Mouse (Mus musculus) neural tube, embryonic 13.5 days (tissue): ENCODE measurements around the gene Spats2. TPM values are rescaled to one million over a fixed set of nuclear protein-coding genes. Genes with fewer than 3 reads are reported as not detected.
A peak's percentile ranks its signal among the peaks of the same experiment; 100 is the strongest.
"Not testable (repeated sequence)": the region's sequence is repeated elsewhere in the genome, so short reads cannot be mapped to it uniquely, and the experiment has no call there.

Experiments
- ATAC-seq: fragments of 200-750 bp; cut with Nextera tagmentation; 2 replicates; pipeline ENCODE4 v1.8.0; 2017; ENCODE audit warnings: low read depth, mild to moderate bottlenecking, moderate TSS enrichment, moderate library complexity
- H3K27ac ChIP-seq: fragments of 300-500 bp; sonication (generic); replicated peaks from 2 replicates; pipeline ENCODE4 v1.5.1; 2015; ENCODE audit warnings: moderate library complexity, mild to moderate bottlenecking, inconsistent platforms
- H3K27me3 ChIP-seq: fragments of 300-500 bp; sonication (generic); 2 replicates; pipeline ENCODE4 v1.6.1; 2015; ENCODE audit warnings: mild to moderate bottlenecking, inconsistent platforms
- H3K36me3 ChIP-seq: fragments of 300-500 bp; sonication (generic); 2 replicates; pipeline ENCODE4 v1.6.1; 2015; ENCODE audit warnings: mild to moderate bottlenecking, inconsistent platforms
- H3K4me1 ChIP-seq: fragments of 300-500 bp; sonication (generic); replicated peaks from 2 replicates; pipeline ENCODE4 v1.6.1; 2015; ENCODE audit warnings: inconsistent platforms
- H3K4me2 ChIP-seq: fragments of 300-500 bp; sonication (generic); 2 replicates; pipeline ENCODE4 v1.6.1; 2015; ENCODE audit warnings: inconsistent platforms, mild to moderate bottlenecking, moderate library complexity
- H3K4me3 ChIP-seq: fragments of 300-500 bp; sonication (generic); 2 replicates; pipeline ENCODE4 v1.5.1; 2015; ENCODE audit warnings: mild to moderate bottlenecking, inconsistent platforms
- H3K9ac ChIP-seq: fragments of 300-500 bp; sonication (generic); 2 replicates; pipeline ENCODE4 v1.6.1; 2015; ENCODE audit warnings: moderate library complexity, mild to moderate bottlenecking, inconsistent platforms
- H3K9me3 ChIP-seq: fragments of 300-500 bp; sonication (generic); 2 replicates; pipeline ENCODE4 v1.6.1; 2016; ENCODE audit warnings: inconsistent platforms
- WGBS: fragments of 180-500 bp; shearing (Covaris S2); methylation state at CpG from one replicate; pipeline ENCODE4 v1.1.7; 2015; 5-methylcytosine and 5-hydroxymethylcytosine counted together
- polyA plus RNA-seq: library from polyadenylated mRNA; unstranded; fragments of >200 nt; fragmentation: Nextera tagmentation; extraction: Ambion mirVana; gene quantifications from 2 replicates; pipeline ENCODE4 v1.2.1, GENCODE M21; 2015

Gene Spats2
- 44.4 and 48.9 TPM in 2 replicates for polyA plus RNA-seq

GRCm38 (mm10) chr15:99125711-99126080 is at the start of gene Spats2:
TSS of gene Spats2 (plus strand) at chr15:99125916.
- no peaks in the 10 kb centered on the region for H3K9me3 ChIP-seq
- peaks cover 41% of the 10 kb centered on the region for H3K4me1 ChIP-seq
- peak within 1 kb of the TSS; percentile 67 for H3K4me2 ChIP-seq
- 0 out of 2 replicates have a peak, but pooled peaks cover 3% of the 10 kb centered on the region for H3K27me3 ChIP-seq
- peak within 1 kb of the TSS; percentile 82 for H3K4me3 ChIP-seq
- no peaks in the 10 kb centered on the region for H3K36me3 ChIP-seq
- peak within 1 kb of the TSS; percentile 96 for H3K27ac ChIP-seq
- H3K9ac ChIP-seq, result peak within 1 kb of the TSS; percentile 94
- ATAC-seq, result no peak; the same call in 1 of the 2 replicates
- WGBS, result 2% methylated on average over 12 of the region's 12 CpGs

- H3K9me3 ChIP-seq, ATAC-seq, H3K27me3 ChIP-seq, H3K9ac ChIP-seq, H3K27ac ChIP-seq, H3K36me3 ChIP-seq: not testable (repeated sequence)
- H3K4me2 ChIP-seq, result peak overlapping the region; percentile 88
- H3K4me1 ChIP-seq, result peaks cover 18% of the 10 kb centered on the region
- 91% methylated on average over 3 of the region's 3 CpGs for WGBS
- 0 out of 2 replicates have a peak overlapping the region, but pooled peaks have one; percentile 51 for H3K4me3 ChIP-seq
These were observed 49.7 kb upstream of the Spats2 start for GRCm38 (mm10) chr15:99076011-99076410.

GRCm38 (mm10) chr15:99078181-99078910 is 47.4 kb upstream of the Spats2 start:
- Histone ChIP-seq H3K9ac (no peak overlapping the region), H3K4me1 (peaks cover 18% of the 10 kb centered on the region), H3K4me2 (no peak overlapping the region), H3K4me3 (no peak overlapping the region), H3K27ac (no peak overlapping the region), H3K9me3 (no peaks in the 10 kb centered on the region), H3K27me3 (peaks cover 4% of the 10 kb centered on the region), H3K36me3 (no peaks in the 10 kb centered on the region)
- no peak for ATAC-seq
- WGBS, result 80% methylated on average over 15 of the region's 15 CpGs

- peaks cover 18% of the 10 kb centered on the region for H3K27me3 ChIP-seq
- no peak overlapping the region for H3K4me3 ChIP-seq
- H3K27ac ChIP-seq, result no peak overlapping the region
- H3K4me2 ChIP-seq, result no peak overlapping the region
- no peaks in the 10 kb centered on the region for H3K36me3 ChIP-seq
- no peak for ATAC-seq
- H3K9me3 ChIP-seq, result no peaks in the 10 kb centered on the region
- 85% methylated on average over 3 of the region's 3 CpGs for WGBS
- H3K4me1 ChIP-seq, result peaks cover 11% of the 10 kb centered on the region
- no peak overlapping the region for H3K9ac ChIP-seq
These were observed 45.9 kb upstream of the Spats2 start for GRCm38 (mm10) chr15:99079804-99080203.

GRCm38 (mm10) chr15:99082322-99082721 is 43.4 kb upstream of the Spats2 start:
- no peak for ATAC-seq
- H3K4me3 ChIP-seq, result no peak overlapping the region
- WGBS, result 93% methylated on average over 12 of the region's 12 CpGs

GRCm38 (mm10) chr15:99082840-99083239 is 42.9 kb upstream of the Spats2 start:
- Histone ChIP-seq H3K4me1 (peaks cover 2% of the 10 kb centered on the region; the same call in 1 of the 2 replicates), H3K4me3 (no peak overlapping the region), H3K9me3 (no peaks in the 10 kb centered on the region), H3K27me3 (peaks cover 49% of the 10 kb centered on the region), H3K36me3 (no peaks in the 10 kb centered on the region), H3K27ac (no peak overlapping the region), H3K9ac (no peak overlapping the region), H3K4me2 (no peak overlapping the region)
- no peak for ATAC-seq
- 91% methylated on average over 16 of the region's 16 CpGs for WGBS

More at GRCm38 (mm10) chr15:99082322-99082721, 43.4 kb upstream of the Spats2 start:
- H3K27me3 ChIP-seq, result peaks cover 44% of the 10 kb centered on the region
- no peak overlapping the region for H3K4me2 ChIP-seq
- no peak overlapping the region for H3K27ac ChIP-seq
- H3K9ac ChIP-seq, result no peak overlapping the region
- H3K36me3 ChIP-seq, result no peaks in the 10 kb centered on the region
- no peaks in the 10 kb centered on the region for H3K4me1 ChIP-seq
- no peaks in the 10 kb centered on the region for H3K9me3 ChIP-seq

- Histone ChIP-seq H3K9me3 (no peaks in the 10 kb centered on the region), H3K4me1 (peaks cover 6% of the 10 kb centered on the region), H3K4me3 (no peak overlapping the region), H3K9ac (no peak overlapping the region), H3K27ac (no peak overlapping the region), H3K4me2 (no peak overlapping the region), H3K27me3 (peaks cover 53% of the 10 kb centered on the region), H3K36me3 (no peaks in the 10 kb centered on the region)
- no peak for ATAC-seq
- 70% methylated on average over 9 of the region's 9 CpGs for WGBS
These were observed 42.5 kb upstream of the Spats2 start for GRCm38 (mm10) chr15:99083258-99083657.

GRCm38 (mm10) chr15:99083867-99084557 is 41.7 kb upstream of the Spats2 start:
- no peaks in the 10 kb centered on the region for H3K9me3 ChIP-seq
- H3K4me1 ChIP-seq, result peaks cover 14% of the 10 kb centered on the region
- no peak overlapping the region for H3K27ac ChIP-seq
- H3K4me2 ChIP-seq, result no peak overlapping the region
- no peak overlapping the region for H3K4me3 ChIP-seq
- no peaks in the 10 kb centered on the region for H3K36me3 ChIP-seq
- no peak overlapping the region for H3K9ac ChIP-seq
- WGBS, result 10% methylated on average over 11 of the region's 11 CpGs
- no peak for ATAC-seq
- peaks cover 60% of the 10 kb centered on the region for H3K27me3 ChIP-seq

GRCm38 (mm10) chr15:99084618-99085017 is 41.1 kb upstream of the Spats2 start:
- H3K9ac ChIP-seq, result no peak overlapping the region
- H3K4me2 ChIP-seq, result no peak overlapping the region
- H3K27me3 ChIP-seq, result peaks cover 67% of the 10 kb centered on the region

GRCm38 (mm10) chr15:99085997-99086396 is 39.7 kb upstream of the Spats2 start:
- Histone ChIP-seq H3K27ac (no peak overlapping the region), H3K9ac (no peak overlapping the region), H3K36me3 (no peaks in the 10 kb centered on the region), H3K4me2 (no peak overlapping the region), H3K4me1 (peaks cover 26% of the 10 kb centered on the region), H3K27me3 (peaks cover 80% of the 10 kb centered on the region), H3K4me3 (no peak overlapping the region), H3K9me3 (no peaks in the 10 kb centered on the region)
- 66% methylated on average over 4 of the region's 4 CpGs for WGBS
- ATAC-seq, result no peak

More at GRCm38 (mm10) chr15:99084618-99085017, 41.1 kb upstream of the Spats2 start:
- Histone ChIP-seq H3K36me3 (no peaks in the 10 kb centered on the region), H3K27ac (no peak overlapping the region), H3K9me3 (no peaks in the 10 kb centered on the region), H3K4me1 (peaks cover 19% of the 10 kb centered on the region), H3K4me3 (no peak overlapping the region)
- 9% methylated on average over 19 of the region's 19 CpGs for WGBS
- ATAC-seq, result no peak

GRCm38 (mm10) chr15:99087253-99088075 is 38.3 kb upstream of the Spats2 start, which contains the start of gene C1ql4:
TSS of gene C1ql4 (minus strand) at chr15:99087817.
- peak within 1 kb of the TSS; percentile 27 for H3K4me3 ChIP-seq
- no peak within 1 kb of the TSS for H3K27ac ChIP-seq
- H3K36me3 ChIP-seq, result no peaks in the 10 kb centered on the region
- whole genome bisulfite sequencing, result 6% methylated on average over 56 of the region's 60 CpGs
- H3K27me3 ChIP-seq, result peaks cover 94% of the 10 kb centered on the region
- no peaks in the 10 kb centered on the region for H3K9me3 ChIP-seq
- H3K4me2 ChIP-seq, result peak within 1 kb of the TSS; percentile 49
- peaks cover 32% of the 10 kb centered on the region for H3K4me1 ChIP-seq
- no peak for ATAC-seq
- H3K9ac ChIP-seq, result peak within 1 kb of the TSS; percentile 38; the same call in 1 of the 2 replicates
